Mouse (Mus musculus): ENCODE measurements around the gene Polr3gl.

The Polr3gl gene

DNA sequence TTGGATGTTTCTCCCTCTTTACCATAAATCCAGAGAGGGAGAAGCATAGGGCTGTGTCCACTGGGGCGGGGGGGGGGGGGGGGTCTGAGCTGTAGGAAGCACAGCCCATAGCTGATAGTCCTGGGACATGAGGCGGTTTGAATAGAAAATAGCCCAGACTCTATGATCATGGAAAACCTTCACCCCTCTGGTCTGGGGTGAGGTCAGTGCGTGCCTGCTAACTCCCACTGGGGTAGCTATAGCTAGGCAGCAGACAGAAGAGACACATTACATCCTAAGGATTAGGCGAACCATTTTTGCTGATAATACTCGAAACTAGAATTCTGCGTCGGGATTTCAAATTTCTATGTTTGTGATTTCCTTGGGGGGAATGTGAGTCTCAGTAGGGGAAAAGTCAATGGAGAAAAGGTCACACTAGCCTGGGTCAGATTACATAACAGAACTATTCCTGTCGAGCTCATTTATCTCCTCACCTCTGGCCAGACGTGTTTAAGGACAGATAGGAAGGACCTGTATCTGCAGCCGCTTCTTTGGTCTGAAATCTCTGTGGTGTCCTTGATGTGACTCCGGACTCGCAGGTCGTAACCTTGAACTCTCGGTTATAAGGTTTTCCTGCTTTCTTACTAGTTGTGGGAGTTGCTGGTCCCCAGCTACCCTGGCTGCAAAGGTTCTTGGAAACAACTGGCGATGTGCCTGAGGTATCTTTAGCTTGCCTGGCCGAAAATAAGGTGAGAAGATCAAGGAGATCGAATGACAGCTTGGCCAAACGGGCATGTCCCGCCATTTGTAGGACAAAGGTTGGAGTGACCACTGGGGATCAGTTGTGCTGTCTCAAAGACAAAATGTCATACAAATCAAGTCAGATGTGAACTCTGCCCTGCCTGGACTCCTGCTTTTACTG is 20.1 kb downstream of the Polr3gl start:
- no peak for DNase-seq (ENCODE audit: low spot score)

DNA sequence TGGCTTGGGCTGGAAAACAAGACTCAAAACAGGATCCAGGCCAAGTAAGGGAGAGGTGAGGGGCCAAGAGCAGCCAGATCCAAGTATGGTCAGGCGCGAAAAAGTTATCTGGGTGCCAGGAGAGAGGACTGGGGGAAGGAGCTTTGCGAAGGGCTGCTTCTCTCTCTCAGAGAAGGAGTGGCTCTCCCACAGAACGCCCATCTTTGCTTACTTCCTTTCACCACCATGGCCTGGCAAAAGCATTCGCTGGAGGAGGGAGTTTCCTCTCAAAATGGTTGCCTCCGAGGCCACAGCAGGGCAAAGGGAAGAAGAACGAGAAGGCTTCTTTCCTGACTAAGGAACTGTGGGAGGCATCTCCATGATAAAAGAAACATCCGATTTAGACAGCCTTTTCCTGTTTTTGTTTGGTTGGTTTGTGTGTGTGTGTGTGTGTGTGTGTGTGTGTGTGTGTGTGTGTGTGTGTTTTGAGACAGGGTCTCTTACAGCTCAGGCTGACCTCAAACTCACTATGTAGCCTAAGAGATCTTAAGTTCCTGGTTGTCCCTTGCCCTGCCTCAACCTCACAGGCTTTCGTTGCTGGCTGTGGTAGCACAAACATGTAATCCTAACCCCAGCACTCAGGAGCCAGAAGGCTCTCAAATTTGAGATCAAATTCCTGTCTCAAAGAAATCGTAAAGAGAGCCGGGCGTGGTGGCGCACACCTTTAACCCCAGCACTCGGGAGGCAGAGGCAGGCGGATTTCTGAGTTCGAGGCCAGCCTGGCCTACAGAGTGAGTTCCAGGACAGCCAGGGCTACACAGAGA is 21.9 kb downstream of the Polr3gl start:
- DNase-seq (ENCODE audit: low spot score): no peak

DNA sequence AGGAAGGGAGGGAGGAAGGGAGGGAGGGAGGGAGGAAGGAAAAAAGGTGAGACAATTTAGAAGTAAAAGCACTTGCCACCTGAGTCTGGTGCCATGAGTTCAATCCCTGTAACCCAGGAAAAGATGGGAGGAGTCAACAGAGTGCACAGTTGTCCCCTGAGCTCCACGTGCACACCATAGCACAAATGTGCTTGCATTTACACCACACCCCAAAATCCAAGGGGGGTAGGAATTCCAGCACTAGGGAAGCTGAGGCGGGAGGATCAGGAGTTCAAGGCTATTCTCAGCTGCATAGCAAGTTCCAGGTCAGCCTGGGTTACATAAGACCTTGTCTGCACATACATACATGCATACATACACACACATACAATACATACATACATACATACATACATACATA is 22.6 kb downstream of the Polr3gl start:
- no peak for DNase-seq (ENCODE audit: low spot score)

DNA sequence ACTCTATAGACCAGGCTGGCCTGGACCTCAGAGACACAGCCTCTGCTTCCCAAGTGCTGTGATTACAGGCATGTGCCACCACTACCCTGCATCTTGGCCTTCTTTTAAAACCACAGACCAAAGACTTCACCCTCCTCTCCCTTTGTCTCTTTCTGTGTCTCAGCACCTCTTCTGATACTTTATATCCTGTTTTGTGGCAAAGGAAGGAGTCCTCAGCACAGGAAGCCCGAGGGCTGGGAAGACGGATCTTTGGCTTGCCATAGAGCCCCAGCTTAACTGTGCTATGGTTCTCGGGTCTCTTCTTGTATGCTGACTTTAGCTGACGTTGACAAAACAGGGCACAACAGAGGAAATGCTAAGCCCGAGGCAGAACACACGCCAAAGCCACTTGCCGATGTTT is 23.3 kb downstream of the Polr3gl start:
- no peak for DNase-seq (ENCODE audit: low spot score)

DNA sequence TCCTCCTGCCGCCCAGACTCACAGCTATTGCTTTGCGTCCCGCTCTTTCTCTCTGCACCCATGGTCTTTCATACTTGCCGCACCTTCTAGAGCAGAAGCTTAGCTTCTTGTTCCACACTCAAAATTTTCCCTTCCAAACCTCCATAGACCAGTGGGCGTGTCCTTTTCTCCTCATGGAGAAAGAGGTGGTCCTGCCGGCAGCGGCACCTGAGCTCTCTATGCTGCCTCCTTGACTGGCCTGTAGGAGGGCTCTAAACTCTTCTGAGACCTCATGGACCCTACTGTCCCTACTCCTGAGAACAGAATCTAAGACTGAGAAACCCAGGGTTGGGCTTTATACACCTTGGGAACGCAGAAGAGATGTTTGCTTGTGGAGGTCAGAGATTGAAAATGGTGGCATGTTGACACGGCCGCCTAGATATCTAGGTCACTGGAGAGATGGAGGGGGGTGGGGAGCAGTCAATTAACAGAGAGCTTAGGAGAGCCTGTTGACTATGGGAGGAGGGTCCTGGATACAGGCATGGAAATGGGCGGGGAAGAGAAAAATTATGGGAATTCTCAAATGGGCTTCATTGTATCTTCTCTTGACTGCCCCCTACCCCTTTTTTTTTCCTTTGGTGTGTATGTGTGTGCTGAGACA is 23.9 kb downstream of the Polr3gl start:
- no peak for DNase-seq (ENCODE audit: low spot score)

DNA sequence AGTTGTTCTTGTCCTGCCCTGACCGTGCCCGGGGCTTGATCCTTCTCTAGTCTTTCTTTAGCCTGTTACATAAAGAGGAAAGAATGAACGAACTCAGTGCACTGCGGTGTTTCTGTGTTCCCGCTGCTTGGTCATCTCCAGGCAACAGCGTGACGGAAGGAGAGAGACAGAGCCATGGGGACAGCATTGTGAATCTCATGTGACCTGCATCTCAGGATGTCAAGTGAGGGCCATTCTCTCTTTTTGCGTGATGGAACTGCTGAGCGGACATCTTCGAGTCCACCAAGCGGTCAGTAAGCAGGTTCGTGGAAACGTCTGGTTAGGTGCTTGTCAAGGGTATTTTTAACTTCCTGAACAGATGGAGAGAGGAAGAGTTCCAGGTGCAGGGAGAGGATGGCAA is 24.5 kb downstream of the Polr3gl start:
- no peak for DNase-seq (ENCODE audit: low spot score)

DNA sequence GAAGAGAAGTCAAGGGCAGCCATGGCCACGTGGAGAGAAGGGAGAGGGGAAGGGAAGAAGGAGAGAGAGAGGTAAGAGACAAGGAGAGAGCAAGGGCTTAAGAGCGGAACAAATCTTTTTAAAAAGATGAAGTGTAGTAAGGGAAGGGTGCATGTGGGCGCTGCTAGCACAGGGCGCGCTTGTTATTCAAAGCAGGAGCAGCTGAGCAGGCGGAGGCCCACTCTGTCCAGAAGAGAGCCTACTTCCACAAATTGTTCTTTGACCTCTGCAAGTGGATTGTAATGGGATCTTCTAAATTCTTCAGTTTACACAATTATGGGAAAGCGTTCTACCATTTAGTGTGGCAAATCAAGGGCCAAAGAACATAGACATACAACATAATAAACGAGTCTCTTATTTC is 25.4 kb downstream of the Polr3gl start:
- DNase-seq (ENCODE audit: low spot score): no peak

DNA sequence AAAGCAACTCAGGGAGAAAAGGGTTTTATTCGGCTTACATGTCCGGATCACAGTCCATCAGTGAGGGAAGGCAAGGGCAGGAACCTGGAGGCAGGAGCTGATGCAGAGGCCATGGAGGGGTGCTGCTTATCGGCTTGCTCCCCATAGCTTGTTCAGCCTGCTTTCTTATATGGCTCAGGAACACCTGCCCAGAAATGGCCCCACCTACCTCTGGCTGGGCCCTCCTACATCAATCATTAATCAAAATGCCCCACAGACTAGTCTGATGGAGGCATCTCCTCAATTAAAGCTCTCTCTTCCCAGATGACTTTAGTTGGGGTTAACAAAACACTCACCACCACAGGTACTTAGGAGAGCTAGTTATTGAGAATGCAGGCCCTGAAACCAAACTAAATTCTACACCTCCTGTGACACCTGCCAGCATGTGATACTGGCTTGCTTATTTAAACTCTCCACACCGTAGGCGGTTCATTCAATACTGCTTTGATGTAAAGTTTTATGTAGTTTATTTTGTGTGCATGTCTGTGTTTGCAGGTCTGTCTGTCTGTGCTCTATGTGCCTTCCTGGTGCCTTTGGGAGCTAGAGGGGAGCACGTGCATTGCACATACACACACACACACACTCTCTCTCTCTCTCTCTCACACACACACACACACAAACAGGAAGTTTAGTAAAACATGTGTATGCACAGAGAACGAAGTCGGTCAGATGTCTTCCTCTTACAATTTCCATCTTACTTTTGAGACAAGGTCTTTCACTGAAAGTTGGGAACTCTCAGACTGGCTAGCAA is 27.1 kb downstream of the Polr3gl start:
- DNase-seq (ENCODE audit: low spot score): no peak

DNA sequence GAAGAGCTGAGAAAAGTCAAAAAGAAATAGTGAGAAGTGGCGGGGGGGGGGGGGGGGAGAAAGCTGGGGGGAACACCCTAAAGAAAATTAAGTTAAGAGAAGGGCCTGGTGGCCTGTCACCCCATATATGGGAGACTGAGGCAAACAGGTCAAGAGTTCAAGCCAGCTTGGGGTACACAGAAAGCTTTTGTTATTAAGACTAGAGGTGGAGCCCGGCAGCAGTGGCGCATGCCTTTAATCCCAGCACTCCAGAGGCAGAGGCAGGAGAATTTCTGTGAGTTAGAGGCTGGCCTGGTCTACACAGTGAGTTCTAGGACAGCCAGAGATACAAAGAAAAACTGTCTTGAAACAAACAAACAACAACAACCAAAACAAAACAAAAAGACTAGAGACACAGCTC is 28.9 kb downstream of the Polr3gl start:
- no peak for DNase-seq (ENCODE audit: low spot score)

DNA sequence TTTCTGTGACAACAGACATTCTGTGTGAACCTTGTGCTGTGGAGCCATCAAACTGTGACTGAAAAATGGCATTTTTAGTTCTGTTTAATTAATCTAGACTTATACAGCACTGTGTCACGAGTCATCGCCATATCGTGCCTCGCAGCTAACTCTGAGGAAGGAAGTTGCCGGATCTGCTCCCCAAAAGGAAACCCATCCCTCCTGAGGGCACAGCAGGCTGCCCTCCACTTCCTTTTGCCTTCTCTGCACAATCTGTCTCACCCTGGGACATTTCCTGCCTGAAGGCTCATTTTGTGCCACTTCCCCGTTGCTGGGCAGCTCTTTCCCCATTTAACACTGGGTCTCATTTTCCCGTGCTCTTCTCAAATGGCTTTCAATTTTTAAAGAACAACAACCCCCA is 29.3 kb downstream of the Polr3gl start:
- DNase-seq (ENCODE audit: low spot score): no peak

DNA sequence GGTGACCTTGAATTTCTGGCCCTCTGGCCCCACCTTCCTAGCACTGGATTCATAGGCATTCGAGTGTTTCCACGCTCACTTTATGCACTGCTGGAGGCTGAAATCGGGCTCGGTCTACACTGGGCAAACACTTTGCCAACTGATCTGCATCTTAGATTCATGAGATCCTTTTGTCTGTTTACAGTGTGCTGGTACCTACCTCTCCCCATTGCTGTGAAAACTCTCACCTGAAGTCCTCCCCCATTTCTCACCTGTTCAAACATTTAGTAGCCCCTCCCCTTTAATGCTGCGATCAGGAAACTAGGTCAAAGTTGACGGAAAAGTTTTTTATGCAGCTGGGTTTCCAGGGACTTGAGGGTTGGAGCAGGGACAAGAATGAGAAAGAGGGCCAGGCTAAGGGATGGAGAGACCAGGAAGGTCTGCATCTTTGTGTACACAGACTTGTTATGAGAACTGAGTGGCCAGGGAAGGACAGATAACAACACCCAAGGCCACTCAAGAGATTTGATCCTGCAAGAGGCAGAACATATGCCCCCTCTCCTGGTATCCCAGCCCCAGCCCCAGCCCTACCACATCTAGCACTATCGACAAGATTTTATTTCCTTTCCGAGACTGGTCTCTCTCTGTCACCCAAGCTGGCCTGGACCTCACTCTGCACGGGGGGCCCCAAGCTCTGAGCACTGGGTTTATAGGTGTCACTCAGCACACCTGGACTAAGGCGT is 29.9 kb downstream of the Polr3gl start:
- no peak for DNase-seq (ENCODE audit: low spot score)

DNA sequence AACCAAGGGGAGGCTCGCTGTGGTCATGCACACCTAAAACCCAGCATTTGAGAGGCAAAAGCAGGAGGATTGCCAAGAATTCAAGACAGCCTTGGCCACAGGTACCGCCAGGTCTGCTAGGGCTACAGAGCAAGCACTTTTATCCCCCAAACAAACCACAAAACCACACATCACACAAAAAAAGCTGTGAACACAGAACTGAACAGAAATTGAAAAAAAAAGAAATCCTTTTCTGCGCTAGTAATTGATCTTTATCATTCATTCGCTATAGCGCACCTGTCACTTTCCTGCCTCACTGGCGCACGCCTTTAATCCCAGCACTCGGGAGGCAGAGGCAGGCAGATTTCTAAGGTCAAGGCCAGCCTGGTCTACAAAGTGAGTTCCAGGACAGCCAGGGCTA is 30.7 kb downstream of the Polr3gl start:
- no peak for DNase-seq (ENCODE audit: low spot score)

DNA sequence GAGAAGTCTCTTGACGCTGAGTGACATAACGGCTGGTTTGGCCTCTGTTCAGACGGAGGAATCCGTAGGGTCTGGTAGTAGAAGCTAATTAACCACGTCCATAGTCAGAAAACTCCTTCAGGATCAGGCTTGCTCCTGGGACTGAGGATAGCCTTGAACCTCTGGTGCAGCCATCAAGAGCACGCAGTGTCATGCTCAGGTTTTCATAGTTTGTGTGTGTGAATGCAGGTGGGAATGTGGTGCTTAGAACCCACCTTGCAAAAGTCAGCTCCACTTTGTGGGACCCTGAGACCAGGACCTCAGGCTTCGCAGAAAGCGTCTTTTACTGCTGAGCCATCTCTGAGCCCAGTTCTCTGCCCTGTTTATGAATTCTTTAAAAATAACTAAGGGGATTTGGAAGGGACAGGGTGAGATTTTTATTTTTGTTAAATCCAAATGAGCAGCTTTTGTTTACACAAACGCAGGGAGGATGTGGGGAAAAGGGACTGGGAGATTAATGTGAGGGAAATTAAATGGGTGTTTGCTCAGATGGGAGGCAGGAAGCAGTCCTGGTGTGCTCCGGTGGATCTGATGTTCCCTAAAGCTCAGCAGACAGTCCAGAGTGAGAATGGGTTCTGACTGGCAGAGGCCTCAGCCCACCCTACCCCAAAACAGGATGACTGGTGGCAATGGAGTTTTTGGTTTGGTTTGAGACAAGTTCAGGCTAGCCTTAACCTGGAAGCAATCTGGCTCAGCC is 31.9 kb downstream of the Polr3gl start:
- no peak for DNase-seq (ENCODE audit: low spot score)

DNA sequence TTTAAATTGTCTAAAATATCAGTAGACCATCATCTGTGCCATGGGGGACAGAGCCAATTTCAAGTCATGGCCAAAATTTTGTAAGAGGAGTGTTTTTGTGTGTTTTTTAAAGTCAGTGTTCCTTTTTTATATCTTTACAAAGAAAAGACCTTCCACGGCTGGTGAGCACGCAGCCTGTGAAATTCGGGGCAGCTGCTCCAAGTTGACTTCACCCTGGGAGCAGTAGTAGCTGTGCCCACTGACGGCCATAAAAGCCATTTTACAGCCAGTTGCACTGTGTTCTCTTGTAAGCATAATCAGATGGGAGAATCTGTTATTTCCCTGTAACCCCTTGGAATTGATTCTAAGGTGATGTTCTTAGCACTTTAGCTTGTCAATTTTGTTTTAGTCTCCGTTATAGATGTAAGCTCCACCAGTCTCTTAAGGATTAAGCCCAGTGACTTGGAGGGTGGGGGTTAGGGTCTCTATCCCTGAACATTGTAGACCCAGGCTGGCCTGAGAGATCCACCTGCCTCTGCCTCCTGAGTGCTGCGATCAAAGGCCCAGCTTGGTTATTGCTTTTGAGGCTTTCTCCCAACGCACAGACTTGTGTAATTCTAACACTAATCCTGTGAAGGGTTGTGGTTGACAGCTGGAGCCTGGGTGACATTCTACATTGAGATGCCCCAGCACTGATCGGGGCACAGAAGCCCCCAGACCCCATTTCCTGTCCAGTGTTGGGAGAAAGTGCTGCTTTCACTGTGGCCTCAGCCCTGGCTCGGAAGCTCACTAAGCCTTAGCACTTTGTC is 32.9 kb downstream of the Polr3gl start:
- no peak for DNase-seq (ENCODE audit: low spot score)

DNA sequence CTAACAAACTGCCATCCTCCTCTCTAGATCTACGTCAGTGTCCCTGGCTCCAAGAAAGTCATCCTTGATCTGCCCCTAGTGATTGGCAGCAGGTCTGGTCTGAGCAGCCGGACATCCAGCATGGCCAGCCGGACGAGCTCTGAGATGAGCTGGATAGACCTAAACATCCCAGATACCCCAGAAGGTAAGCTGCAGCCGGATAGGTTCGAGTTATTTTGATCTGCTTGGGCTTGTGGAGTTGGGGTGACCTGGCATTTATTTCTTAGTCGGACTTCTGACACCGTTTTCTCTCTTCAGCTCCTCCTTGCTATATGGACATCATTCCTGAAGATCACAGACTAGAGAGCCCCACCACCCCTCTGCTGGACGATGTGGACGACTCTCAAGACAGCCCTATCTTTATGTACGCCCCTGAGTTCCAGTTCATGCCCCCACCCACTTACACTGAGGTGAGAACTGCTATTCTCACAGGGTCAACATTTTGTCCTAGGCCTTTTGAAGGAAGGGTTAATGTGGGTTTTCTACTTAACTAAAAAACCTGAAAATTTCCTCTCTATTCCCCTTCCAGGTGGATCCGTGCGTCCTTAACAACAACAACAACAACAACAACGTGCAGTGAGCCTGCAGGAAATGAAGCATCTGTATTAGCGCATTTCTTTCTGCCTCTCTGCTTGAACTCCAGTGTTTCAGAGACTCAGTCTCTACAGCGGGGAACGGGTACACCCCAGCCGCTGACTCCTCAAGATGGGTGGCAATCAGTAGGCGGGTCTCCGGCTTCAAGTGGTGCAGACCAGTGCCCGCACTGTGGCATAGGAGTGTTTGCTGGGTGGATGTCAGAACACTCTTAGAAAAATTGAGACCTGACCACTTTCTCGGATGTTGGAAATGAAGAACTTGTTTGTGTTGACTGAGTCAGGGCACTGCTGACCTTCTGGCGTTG is 33.8 kb downstream of the Polr3gl start:
- no peak for DNase-seq (ENCODE audit: low spot score)

DNA sequence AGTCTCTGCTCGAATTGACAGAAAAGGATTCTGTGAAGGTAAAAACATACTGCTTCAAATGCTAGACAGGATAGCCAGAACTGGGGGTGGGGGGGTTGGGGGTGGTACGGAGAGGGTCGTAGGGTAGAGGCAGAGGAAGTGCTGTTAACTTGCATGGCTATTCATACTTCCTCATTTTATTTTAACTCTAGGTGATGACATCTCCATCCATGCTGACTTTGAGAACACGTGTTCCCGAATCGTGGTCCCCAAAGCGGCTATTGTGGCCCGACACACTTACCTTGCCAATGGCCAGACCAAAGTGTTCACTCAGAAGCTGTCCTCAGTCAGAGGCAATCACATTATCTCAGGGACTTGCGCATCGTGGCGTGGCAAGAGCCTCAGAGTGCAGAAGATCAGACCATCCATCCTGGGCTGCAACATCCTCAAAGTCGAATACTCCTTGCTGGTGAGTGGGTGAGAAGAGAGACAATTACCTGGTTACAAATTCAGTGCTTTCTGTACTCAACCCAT is 34.5 kb downstream of the Polr3gl start:
- DNase-seq (ENCODE audit: low spot score): no peak

DNA sequence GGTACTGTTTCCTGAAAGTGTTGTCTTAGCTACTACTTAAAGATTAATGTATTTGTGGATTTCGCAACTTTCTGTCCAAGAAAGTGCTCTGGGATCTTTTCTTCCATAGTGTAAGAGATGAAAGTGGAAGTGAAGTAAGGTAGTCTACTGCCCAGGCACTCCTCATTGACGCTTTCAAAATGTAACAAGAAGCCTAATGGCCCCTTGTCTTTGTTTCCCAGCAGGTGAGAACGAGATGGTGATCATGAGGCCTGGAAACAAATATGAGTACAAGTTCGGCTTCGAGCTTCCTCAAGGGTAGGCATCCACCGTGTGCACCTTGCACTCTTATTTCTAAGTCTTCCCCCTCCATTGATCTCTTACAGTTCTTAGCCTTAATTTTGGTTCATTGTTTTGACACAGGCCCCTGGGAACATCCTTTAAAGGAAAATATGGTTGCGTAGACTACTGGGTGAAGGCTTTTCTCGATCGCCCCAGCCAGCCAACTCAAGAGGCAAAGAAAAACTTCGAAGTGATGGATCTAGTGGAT is 35.2 kb downstream of the Polr3gl start:
- no peak for DNase-seq (ENCODE audit: low spot score)

DNA sequence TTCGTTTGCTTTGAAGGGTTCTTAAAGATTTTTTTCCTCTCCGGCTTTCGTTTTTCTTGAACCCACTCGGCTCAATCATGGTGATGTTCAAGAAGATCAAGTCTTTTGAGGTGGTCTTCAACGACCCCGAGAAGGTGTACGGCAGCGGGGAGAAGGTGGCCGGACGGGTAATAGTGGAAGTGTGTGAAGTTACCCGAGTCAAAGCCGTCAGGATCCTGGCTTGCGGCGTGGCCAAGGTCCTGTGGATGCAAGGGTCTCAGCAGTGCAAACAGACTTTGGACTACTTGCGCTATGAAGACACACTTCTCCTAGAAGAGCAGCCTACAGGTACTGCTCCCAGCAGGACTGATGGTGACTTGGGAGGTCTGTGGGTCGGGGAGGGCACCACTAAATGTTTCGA is 35.8 kb downstream of the Polr3gl start:
- no peak for DNase-seq (ENCODE audit: low spot score)

All from urinary bladder, postnatal 10 days (tissue).